Mouse (Mus musculus): ENCODE results near the gene Hspg2. TPM values are rescaled to one million over a fixed set of nuclear protein-coding genes. Genes with fewer than 3 reads are reported as not detected.

Hspg2 gene
- polyA plus RNA-seq, 1 experiment from 2014 or later = 67.5 TPM

DNA sequence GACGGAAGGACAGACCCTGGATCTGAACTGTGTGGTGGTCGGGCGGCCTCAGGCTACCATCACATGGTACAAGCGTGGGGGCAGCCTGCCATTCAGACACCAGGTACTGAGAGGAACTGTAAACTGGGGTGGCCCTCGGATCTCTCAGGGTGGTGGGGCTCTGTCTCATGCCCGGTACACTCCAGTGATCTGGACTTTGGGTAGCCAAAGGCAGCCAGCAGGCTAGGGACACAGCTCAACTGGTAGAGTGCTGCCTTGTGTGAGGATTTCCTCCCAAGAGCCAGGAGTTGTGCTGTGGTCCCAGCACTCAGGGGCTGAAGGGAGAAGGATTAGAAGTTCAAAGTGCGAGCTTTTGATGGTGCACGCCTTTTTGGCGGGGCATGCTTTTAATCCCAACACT is 77.0 kb downstream of the Hspg2 start:
- Histone ChIP-seq H3K9ac (ENCODE audit: low read length) (no peak overlapping the region), H3K27me3 (ENCODE audit: control insufficient read depth, insufficient read depth, low read length) (no peaks in the 10 kb centered on the region), H3K36me3 (ENCODE audit: control insufficient read depth, insufficient read depth, low read length) (peaks cover 100% of the 10 kb centered on the region), H3K27ac (replicated peaks in 1 of 2; ENCODE audit: control insufficient read depth in 1 of 2, insufficient read depth in 1 of 2, low read depth in 2 of 2, low read length in 2 of 2) (no peak overlapping the region), H3K4me3 (ENCODE audit: control insufficient read depth in 1 of 2, insufficient read depth in 1 of 2, low read depth in 1 of 2, low read length in 2 of 2) (no peak overlapping the region), H3K9me3 (ENCODE audit: control insufficient read depth, low read length) (0 out of 2 replicates have a peak, but pooled peaks cover 7% of the 10 kb centered on the region), H3K4me2 (ENCODE audit: low read length) (no peak overlapping the region), H3K4me1 (ENCODE audit: control insufficient read depth in 2 of 2, insufficient read depth in 2 of 2, low read length in 2 of 2) (no peaks in the 10 kb centered on the region)
- 95% methylated on average over 9 of the region's 9 CpGs for WGBS
- no peak for ATAC-seq (ENCODE audit: insufficient number of reproducible peaks, insufficient read depth, low FRiP score, low read depth)

- no peak overlapping the region for H3K9ac ChIP-seq (ENCODE audit: low read length)
- H3K27me3 ChIP-seq (ENCODE audit: control insufficient read depth, insufficient read depth, low read length) = no peaks in the 10 kb centered on the region
- peaks cover 100% of the 10 kb centered on the region for H3K36me3 ChIP-seq (ENCODE audit: control insufficient read depth, insufficient read depth, low read length)
- no peak overlapping the region for H3K4me2 ChIP-seq (ENCODE audit: low read length)
- H3K4me3 ChIP-seq (ENCODE audit: control insufficient read depth in 1 of 2, insufficient read depth in 1 of 2, low read depth in 1 of 2, low read length in 2 of 2) = no peak overlapping the region
- 0 out of 2 replicates have a peak, but pooled peaks cover 7% of the 10 kb centered on the region for H3K9me3 ChIP-seq (ENCODE audit: control insufficient read depth, low read length)
- no peaks in the 10 kb centered on the region for H3K4me1 ChIP-seq (ENCODE audit: control insufficient read depth in 2 of 2, insufficient read depth in 2 of 2, low read length in 2 of 2)
- no peak for ATAC-seq (ENCODE audit: insufficient number of reproducible peaks, insufficient read depth, low FRiP score, low read depth)
- whole genome bisulfite sequencing = 81% methylated on average over 5 of the region's 5 CpGs
- H3K27ac ChIP-seq (replicated peaks in 1 of 2; ENCODE audit: control insufficient read depth in 1 of 2, insufficient read depth in 1 of 2, low read depth in 2 of 2, low read length in 2 of 2) = no peak overlapping the region
Measured at GRCm38 (mm10) chr4:137546003-137546525, 77.5 kb downstream of the Hspg2 start.

DNA sequence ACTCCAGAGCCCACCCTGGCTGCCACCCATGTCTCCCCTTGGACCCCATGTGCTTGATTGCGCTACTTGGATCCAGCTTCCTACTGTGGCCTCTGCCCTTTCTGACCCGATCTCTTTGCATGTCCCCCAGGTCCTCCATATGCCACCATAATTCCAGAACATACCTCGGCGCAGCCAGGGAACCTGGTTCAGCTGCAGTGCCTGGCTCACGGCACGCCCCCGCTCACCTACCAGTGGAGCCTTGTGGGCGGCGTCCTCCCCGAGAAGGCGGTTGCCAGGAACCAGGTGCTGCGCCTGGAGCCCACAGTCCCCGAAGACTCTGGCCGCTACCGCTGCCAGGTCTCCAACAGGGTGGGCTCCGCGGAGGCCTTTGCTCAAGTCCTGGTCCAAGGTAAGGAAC is 84.9 kb downstream of the Hspg2 start:
- H3K9me3 ChIP-seq (ENCODE audit: control insufficient read depth, low read length) = no peaks in the 10 kb centered on the region
- H3K9ac ChIP-seq (ENCODE audit: low read length) = no peak overlapping the region
- whole genome bisulfite sequencing = 94% methylated on average over 17 of the region's 17 CpGs

GRCm38 (mm10) chr4:137556673-137557210 is 88.2 kb downstream of the Hspg2 start:
- Histone ChIP-seq H3K27me3 (ENCODE audit: control insufficient read depth, insufficient read depth, low read length) (no peaks in the 10 kb centered on the region), H3K9me3 (ENCODE audit: control insufficient read depth, low read length) (no peaks in the 10 kb centered on the region), H3K9ac (ENCODE audit: low read length) (no peak overlapping the region), H3K36me3 (ENCODE audit: control insufficient read depth, insufficient read depth, low read length) (peaks cover 95% of the 10 kb centered on the region), H3K4me3 (ENCODE audit: control insufficient read depth in 1 of 2, insufficient read depth in 1 of 2, low read depth in 1 of 2, low read length in 2 of 2) (no peak overlapping the region), H3K27ac (replicated peaks in 1 of 2; ENCODE audit: control insufficient read depth in 1 of 2, insufficient read depth in 1 of 2, low read depth in 2 of 2, low read length in 2 of 2) (no peak overlapping the region), H3K4me1 (ENCODE audit: control insufficient read depth in 2 of 2, insufficient read depth in 2 of 2, low read length in 2 of 2) (no peaks in the 10 kb centered on the region), H3K4me2 (ENCODE audit: low read length) (no peak overlapping the region)
- WGBS = 88% methylated on average over 16 of the region's 16 CpGs
- no peak for ATAC-seq (ENCODE audit: insufficient number of reproducible peaks, insufficient read depth, low FRiP score, low read depth)

More for the DNA sequence above, 84.9 kb downstream of the Hspg2 start:
- Histone ChIP-seq H3K27ac (replicated peaks in 1 of 2; ENCODE audit: control insufficient read depth in 1 of 2, insufficient read depth in 1 of 2, low read depth in 2 of 2, low read length in 2 of 2) (no peak overlapping the region), H3K4me2 (ENCODE audit: low read length) (no peak overlapping the region), H3K27me3 (ENCODE audit: control insufficient read depth, insufficient read depth, low read length) (no peaks in the 10 kb centered on the region), H3K4me3 (ENCODE audit: control insufficient read depth in 1 of 2, insufficient read depth in 1 of 2, low read depth in 1 of 2, low read length in 2 of 2) (no peak overlapping the region), H3K36me3 (ENCODE audit: control insufficient read depth, insufficient read depth, low read length) (peaks cover 99% of the 10 kb centered on the region), H3K4me1 (ENCODE audit: control insufficient read depth in 2 of 2, insufficient read depth in 2 of 2, low read length in 2 of 2) (no peaks in the 10 kb centered on the region)
- ATAC-seq (ENCODE audit: insufficient number of reproducible peaks, insufficient read depth, low FRiP score, low read depth) = no peak

- no peak overlapping the region for H3K9ac ChIP-seq (ENCODE audit: low read length)
- no peak overlapping the region for H3K27ac ChIP-seq (replicated peaks in 1 of 2; ENCODE audit: control insufficient read depth in 1 of 2, insufficient read depth in 1 of 2, low read depth in 2 of 2, low read length in 2 of 2)
- H3K4me1 ChIP-seq (ENCODE audit: control insufficient read depth in 2 of 2, insufficient read depth in 2 of 2, low read length in 2 of 2) = no peaks in the 10 kb centered on the region
- 66% methylated on average over 9 of the region's 9 CpGs for WGBS
- no peak; the same call in 1 of the 2 replicates for ATAC-seq (ENCODE audit: insufficient number of reproducible peaks, insufficient read depth, low FRiP score, low read depth)
- no peaks in the 10 kb centered on the region for H3K9me3 ChIP-seq (ENCODE audit: control insufficient read depth, low read length)
- H3K36me3 ChIP-seq (ENCODE audit: control insufficient read depth, insufficient read depth, low read length) = peaks cover 80% of the 10 kb centered on the region
- no peaks in the 10 kb centered on the region for H3K27me3 ChIP-seq (ENCODE audit: control insufficient read depth, insufficient read depth, low read length)
- H3K4me3 ChIP-seq (ENCODE audit: control insufficient read depth in 1 of 2, insufficient read depth in 1 of 2, low read depth in 1 of 2, low read length in 2 of 2) = no peak overlapping the region
- no peak overlapping the region for H3K4me2 ChIP-seq (ENCODE audit: low read length)
Measured at GRCm38 (mm10) chr4:137569873-137570272, 101.3 kb downstream of the Hspg2 start.

DNA sequence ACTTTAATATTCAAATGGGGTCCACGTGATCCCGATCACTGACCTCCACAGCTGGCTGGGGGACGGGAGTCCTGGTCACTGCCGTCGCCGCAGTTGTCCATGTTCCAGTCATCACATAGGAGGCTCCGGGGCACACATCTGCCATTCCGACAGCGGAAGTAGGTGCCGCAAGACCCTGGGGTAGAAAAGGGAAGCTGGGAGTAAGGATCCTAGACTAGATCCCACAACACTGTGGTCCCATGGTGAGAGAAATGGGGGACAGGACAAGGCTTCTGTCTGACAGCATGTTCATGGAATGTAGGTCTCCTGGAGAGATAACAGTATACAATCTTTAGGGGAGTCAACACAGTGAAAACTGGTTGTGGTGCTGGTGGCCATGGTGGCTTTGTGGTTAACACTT is 105.9 kb downstream of the Hspg2 start, which contains the start of gene Ldlrad2:
Ldlrad2 (minus strand) TSS at position 101 of the 400 bp plus-strand sequence.
- Histone ChIP-seq H3K4me1 (ENCODE audit: control insufficient read depth in 2 of 2, insufficient read depth in 2 of 2, low read length in 2 of 2) (peaks cover 0 to 2% of the 10 kb centered on the region in 2 experiments; a peak in 2 of 4 replicates), H3K36me3 (ENCODE audit: control insufficient read depth, insufficient read depth, low read length) (peaks cover 34% of the 10 kb centered on the region), H3K9ac (ENCODE audit: low read length) (no peak within 1 kb of the TSS), H3K4me2 (ENCODE audit: low read length) (no peak within 1 kb of the TSS), H3K27ac (replicated peaks in 1 of 2; ENCODE audit: control insufficient read depth in 1 of 2, insufficient read depth in 1 of 2, low read depth in 2 of 2, low read length in 2 of 2) (no peak within 1 kb of the TSS), H3K4me3 (ENCODE audit: control insufficient read depth in 1 of 2, insufficient read depth in 1 of 2, low read depth in 1 of 2, low read length in 2 of 2) (no peak within 1 kb of the TSS), H3K27me3 (ENCODE audit: control insufficient read depth, insufficient read depth, low read length) (peaks cover 14% of the 10 kb centered on the region), H3K9me3 (ENCODE audit: control insufficient read depth, low read length) (no peaks in the 10 kb centered on the region)
- WGBS = 83% methylated on average over 10 of the region's 10 CpGs
- no peak for ATAC-seq (ENCODE audit: insufficient number of reproducible peaks, insufficient read depth, low FRiP score, low read depth)

DNA sequence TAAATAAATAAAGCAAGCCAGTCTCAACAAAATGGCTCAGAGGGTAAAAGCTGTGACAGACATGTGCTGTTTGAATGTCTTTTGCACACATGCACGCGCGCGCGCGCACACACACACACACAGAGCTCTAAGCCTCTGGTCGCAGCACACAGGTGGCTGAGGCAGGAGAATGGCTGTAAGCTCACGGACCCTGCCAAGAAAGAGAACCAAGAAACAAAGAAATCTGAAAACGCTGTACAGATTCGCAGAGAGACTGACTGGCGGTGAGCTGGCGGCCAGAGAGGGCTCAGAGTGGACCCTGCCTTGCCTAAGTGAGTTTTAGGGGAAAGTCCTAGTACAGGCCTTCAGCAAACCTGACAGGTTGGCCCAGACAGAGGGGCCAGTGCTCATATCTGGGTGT is 108.9 kb downstream of the Hspg2 start:
- peaks cover 0 to 2% of the 10 kb centered on the region in 2 experiments; a peak in 2 of 4 replicates for H3K4me1 ChIP-seq (ENCODE audit: control insufficient read depth in 2 of 2, insufficient read depth in 2 of 2, low read length in 2 of 2)
- WGBS = 97% methylated on average over 12 of the region's 12 CpGs
- H3K9me3 ChIP-seq (ENCODE audit: control insufficient read depth, low read length) = no peaks in the 10 kb centered on the region
- H3K9ac ChIP-seq (ENCODE audit: low read length) = no peak overlapping the region
- H3K27ac ChIP-seq (replicated peaks in 1 of 2; ENCODE audit: control insufficient read depth in 1 of 2, insufficient read depth in 1 of 2, low read depth in 2 of 2, low read length in 2 of 2) = no peak overlapping the region
- ATAC-seq (ENCODE audit: insufficient number of reproducible peaks, insufficient read depth, low FRiP score, low read depth) = no peak
- no peak overlapping the region for H3K4me3 ChIP-seq (ENCODE audit: control insufficient read depth in 1 of 2, insufficient read depth in 1 of 2, low read depth in 1 of 2, low read length in 2 of 2)
- H3K4me2 ChIP-seq (ENCODE audit: low read length) = no peak overlapping the region
- H3K27me3 ChIP-seq (ENCODE audit: control insufficient read depth, insufficient read depth, low read length) = peaks cover 15% of the 10 kb centered on the region
- H3K36me3 ChIP-seq (ENCODE audit: control insufficient read depth, insufficient read depth, low read length) = peaks cover 8% of the 10 kb centered on the region
